Mouse (Mus musculus): ENCODE measurements around the gene Fabp7.

DNA sequence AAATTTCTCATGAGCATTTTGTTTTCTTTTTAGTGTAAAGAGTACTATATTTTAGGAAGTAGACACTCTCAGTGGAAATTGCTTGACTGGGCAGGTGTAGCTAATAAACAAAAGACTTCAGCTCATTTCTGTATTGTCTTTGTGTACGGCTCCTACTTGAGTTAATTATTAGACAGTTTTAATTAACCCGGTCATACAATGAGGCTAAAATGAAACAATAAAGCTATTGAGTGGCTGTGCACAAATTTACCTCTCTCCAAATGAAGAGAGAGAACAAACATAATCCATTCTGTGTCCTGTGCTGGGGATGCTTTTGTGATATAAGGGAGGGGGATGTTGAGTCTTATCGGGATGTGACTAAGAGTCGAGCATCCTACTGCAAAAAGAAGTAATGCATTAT, 43.9 kb upstream of the Fabp7 start:
- no peak for TF ChIP-seq POLR2A (IDR thresholded peaks at IDR 0.05; ENCODE audit: borderline replicate concordance, insufficient read depth, low read length)
- no peak for TF ChIP-seq CTCF (IDR thresholded peaks at IDR 0.05; ENCODE audit: borderline replicate concordance, insufficient read depth, low read depth, low read length)
